Mouse (Mus musculus) liver, embryonic 12.5 days (tissue): Measurements from ENCODE around the gene Wsb1. TPM values are rescaled to one million over a fixed set of nuclear protein-coding genes. Genes with fewer than 3 reads are reported as not detected.
A peak's percentile ranks its signal among the peaks of the same experiment; 100 is the strongest.
"Not testable (repeated sequence)": the region's sequence is repeated elsewhere in the genome, so short reads cannot be mapped to it uniquely, and the experiment has no call there.

ENCODE experiments used
- ATAC-seq: fragments of 200-750 bp; cut with Nextera tagmentation; 2 replicates; pipeline ENCODE4 v1.8.0; 2017; ENCODE audit warnings: moderate number of reproducible peaks, mild to moderate bottlenecking, moderate library complexity
- H3K27ac ChIP-seq: fragments of 300-500 bp; sonication (generic); 2 replicates; pipeline ENCODE4 v1.5.1; 2016; ENCODE audit warnings: mild to moderate bottlenecking
- H3K27me3 ChIP-seq: fragments of 300-500 bp; sonication (generic); replicated peaks from 2 replicates; pipeline ENCODE4 v1.6.1; 2016; ENCODE audit warnings: mild to moderate bottlenecking, moderate library complexity
- H3K36me3 ChIP-seq: fragments of 300-500 bp; sonication (generic); 2 replicates; pipeline ENCODE4 v1.6.1; 2016; ENCODE audit warnings: mild to moderate bottlenecking, moderate library complexity
- H3K4me1 ChIP-seq: fragments of 300-500 bp; sonication (generic); 2 replicates; pipeline ENCODE4 v1.6.1; 2016
- H3K4me2 ChIP-seq: fragments of 300-500 bp; sonication (generic); 2 replicates; pipeline ENCODE4 v1.6.1; 2016; ENCODE audit warnings: mild to moderate bottlenecking, moderate library complexity
- H3K4me3 ChIP-seq: fragments of 300-500 bp; sonication (generic); 2 replicates; pipeline ENCODE4 v1.5.1; 2016; ENCODE audit warnings: mild to moderate bottlenecking, moderate library complexity
- H3K9ac ChIP-seq: fragments of 300-500 bp; sonication (generic); 2 replicates; pipeline ENCODE4 v1.6.1; 2016; ENCODE audit warnings: mild to moderate bottlenecking, moderate library complexity
- H3K9me3 ChIP-seq: fragments of 300-500 bp; sonication (generic); replicated peaks from 2 replicates; pipeline ENCODE4 v1.6.1; 2016; ENCODE audit warnings: mild to moderate bottlenecking, moderate library complexity
- WGBS: fragments of 180-500 bp; shearing (Covaris S2); methylation state at CpG from one replicate; pipeline ENCODE4 v1.1.7; 2016; ENCODE audit not compliant: insufficient replicate concordance; 5-methylcytosine and 5-hydroxymethylcytosine counted together
- polyA plus RNA-seq: library from polyadenylated mRNA; unstranded; fragments of >200 nt; fragmentation: Nextera tagmentation; extraction: Ambion mirVana; gene quantifications from 2 replicates; pipeline ENCODE4 v1.2.1, GENCODE M21; 2016

Gene Wsb1
- polyA plus RNA-seq, result 56.4 and 61.6 TPM in 2 replicates

GRCm38 (mm10) chr11:79254391-79255098 lies at the start of gene Wsb1:
Gene Wsb1 (minus strand): TSS chr11:79254671.
- Histone ChIP-seq H3K4me3 (peak within 1 kb of the TSS; percentile 94), H3K4me2 (peak within 1 kb of the TSS; percentile 97), H3K27ac (peak within 1 kb of the TSS; percentile 89), H3K36me3 (peaks cover 22% of the 10 kb centered on the region), H3K9ac (peak within 1 kb of the TSS; percentile 93), H3K4me1 (peaks cover 46% of the 10 kb centered on the region), H3K27me3 (peaks cover 8% of the 10 kb centered on the region), H3K9me3 (no peaks in the 10 kb centered on the region)
- 2% methylated on average over 50 of the region's 50 CpGs for WGBS
- peak; percentile 86 for ATAC-seq

GRCm38 (mm10) chr11:79304245-79304644 lies 49.8 kb upstream of the Wsb1 start:
- H3K4me2 ChIP-seq, H3K4me3 ChIP-seq, ATAC-seq, H3K27me3 ChIP-seq, H3K9me3 ChIP-seq, H3K36me3 ChIP-seq, H3K9ac ChIP-seq, H3K27ac ChIP-seq: not testable (repeated sequence)
- H3K4me1 ChIP-seq, result peaks cover 30% of the 10 kb centered on the region
- WGBS, result 33% methylated on average over 4 of the region's 4 CpGs

GRCm38 (mm10) chr11:79303109-79303508 lies 48.6 kb upstream of the Wsb1 start:
- Histone ChIP-seq H3K27me3 (no peaks in the 10 kb centered on the region), H3K9ac (no peak overlapping the region), H3K4me2 (no peak overlapping the region), H3K9me3 (no peaks in the 10 kb centered on the region), H3K4me1 (peaks cover 28% of the 10 kb centered on the region), H3K36me3 (no peaks in the 10 kb centered on the region), H3K27ac (no peak overlapping the region), H3K4me3 (no peak overlapping the region)
- ATAC-seq, result no peak
- WGBS, result 74% methylated on average over 6 of the region's 6 CpGs

GRCm38 (mm10) chr11:79299719-79300431 lies 45.4 kb upstream of the Wsb1 start:
- no peak overlapping the region for H3K9ac ChIP-seq
- ATAC-seq, result no peak

DNA sequence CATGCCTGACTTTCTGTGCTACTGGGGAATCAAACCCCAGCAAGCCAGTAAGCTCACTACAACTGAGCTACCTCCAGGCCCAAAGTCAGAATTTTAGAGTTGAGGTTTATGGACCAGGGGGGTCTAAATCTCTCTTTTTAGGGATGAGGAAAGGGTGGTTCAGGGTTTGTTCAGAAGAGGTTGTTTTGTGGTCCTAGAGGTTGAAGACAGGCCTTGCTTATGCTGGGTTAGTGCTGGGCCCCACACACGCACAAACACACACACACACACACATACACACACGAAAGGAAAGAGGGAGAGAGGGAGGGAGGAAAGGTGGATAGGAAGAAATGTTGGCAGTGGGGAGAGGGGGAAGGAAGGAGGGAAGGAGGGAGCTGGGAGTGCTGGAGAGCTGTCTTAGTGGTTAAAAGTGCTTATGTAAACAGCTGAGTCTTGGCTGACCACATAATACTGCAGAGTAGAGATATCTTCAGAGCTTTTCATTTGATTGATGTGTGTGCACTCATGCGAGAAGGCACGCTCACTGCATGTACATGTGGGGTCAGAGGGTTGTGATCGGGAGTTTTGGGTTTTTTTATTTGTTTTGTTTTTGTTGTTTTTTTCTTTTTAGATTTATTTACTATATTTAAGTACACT lies 42.5 kb upstream of the Wsb1 start, which contains the start of gene Gm9964:
Gene Gm9964 (minus strand): TSS at position 51 of the 636 bp plus-strand sequence.
- H3K9me3 ChIP-seq, result no peaks in the 10 kb centered on the region
- no peak for ATAC-seq
- no peak within 1 kb of the TSS for H3K27ac ChIP-seq
- H3K4me2 ChIP-seq, result no peak within 1 kb of the TSS
- no peak within 1 kb of the TSS for H3K9ac ChIP-seq
- 31% methylated on average over 5 of the region's 5 CpGs for WGBS
- H3K27me3 ChIP-seq, result no peaks in the 10 kb centered on the region
- no peak within 1 kb of the TSS for H3K4me3 ChIP-seq
- H3K36me3 ChIP-seq, result no peaks in the 10 kb centered on the region
- H3K4me1 ChIP-seq, result 0 out of 2 replicates have a peak, but pooled peaks cover 3% of the 10 kb centered on the region

More at GRCm38 (mm10) chr11:79299719-79300431, 45.4 kb upstream of the Wsb1 start:
- H3K4me3 ChIP-seq, result no peak overlapping the region
- no peak overlapping the region for H3K27ac ChIP-seq
- H3K4me2 ChIP-seq, result no peak overlapping the region
- no peaks in the 10 kb centered on the region for H3K27me3 ChIP-seq
- H3K36me3 ChIP-seq, result no peaks in the 10 kb centered on the region
- H3K4me1 ChIP-seq, result 0 out of 2 replicates have a peak, but pooled peaks cover 3% of the 10 kb centered on the region
- WGBS, result 59% methylated on average over 9 of the region's 9 CpGs
- H3K9me3 ChIP-seq, result no peaks in the 10 kb centered on the region

GRCm38 (mm10) chr11:79296167-79296566 lies 41.7 kb upstream of the Wsb1 start:
- Histone ChIP-seq H3K9ac (no peak overlapping the region), H3K4me3 (no peak overlapping the region), H3K4me1 (0 out of 2 replicates have a peak, but pooled peaks cover 3% of the 10 kb centered on the region), H3K27me3 (no peaks in the 10 kb centered on the region), H3K36me3 (no peaks in the 10 kb centered on the region), H3K9me3 (no peaks in the 10 kb centered on the region), H3K27ac (no peak overlapping the region), H3K4me2 (no peak overlapping the region)
- WGBS, result 14% methylated on average over 1 of the region's 1 CpGs
- no peak for ATAC-seq

- 30% methylated on average over 1 of the region's 1 CpGs for WGBS
- ATAC-seq, result no peak
- H3K4me1 ChIP-seq, result 0 out of 2 replicates have a peak, but pooled peaks cover 3% of the 10 kb centered on the region
- H3K9ac ChIP-seq, result no peak overlapping the region
- no peaks in the 10 kb centered on the region for H3K9me3 ChIP-seq
- H3K4me3 ChIP-seq, result no peak overlapping the region
- H3K27me3 ChIP-seq, result no peaks in the 10 kb centered on the region
- no peak overlapping the region for H3K4me2 ChIP-seq
- no peak overlapping the region for H3K27ac ChIP-seq
- no peaks in the 10 kb centered on the region for H3K36me3 ChIP-seq
Measured at GRCm38 (mm10) chr11:79293971-79294370, 39.5 kb upstream of the Wsb1 start.

GRCm38 (mm10) chr11:79293025-79293424 lies 38.6 kb upstream of the Wsb1 start:
- no peaks in the 10 kb centered on the region for H3K9me3 ChIP-seq
- no peak overlapping the region for H3K9ac ChIP-seq
- no peaks in the 10 kb centered on the region for H3K27me3 ChIP-seq
- H3K4me2 ChIP-seq, result no peak overlapping the region
- H3K4me3 ChIP-seq, result no peak overlapping the region
- H3K36me3 ChIP-seq, result no peaks in the 10 kb centered on the region
- no peak overlapping the region for H3K27ac ChIP-seq
- H3K4me1 ChIP-seq, result peaks cover 5% of the 10 kb centered on the region
- no peak for ATAC-seq
- WGBS, result 68% methylated on average over 3 of the region's 3 CpGs

GRCm38 (mm10) chr11:79292130-79292529 lies 37.7 kb upstream of the Wsb1 start:
- H3K27ac ChIP-seq, result no peak overlapping the region
- H3K36me3 ChIP-seq, result no peaks in the 10 kb centered on the region
- H3K9me3 ChIP-seq, result no peaks in the 10 kb centered on the region
- H3K4me3 ChIP-seq, result no peak overlapping the region
- WGBS, result 75% methylated on average over 3 of the region's 3 CpGs
- no peak for ATAC-seq
- H3K27me3 ChIP-seq, result no peaks in the 10 kb centered on the region
- H3K4me1 ChIP-seq, result peaks cover 14% of the 10 kb centered on the region
- H3K9ac ChIP-seq, result no peak overlapping the region
- H3K4me2 ChIP-seq, result no peak overlapping the region

- Histone ChIP-seq H3K9ac (no peak overlapping the region), H3K36me3 (no peaks in the 10 kb centered on the region), H3K4me2 (no peak overlapping the region), H3K4me3 (no peak overlapping the region), H3K27ac (no peak overlapping the region), H3K27me3 (no peaks in the 10 kb centered on the region), H3K4me1 (peaks cover 15% of the 10 kb centered on the region), H3K9me3 (no peaks in the 10 kb centered on the region)
- WGBS, result 45% methylated on average over 5 of the region's 5 CpGs
- ATAC-seq, result no peak
Measured at GRCm38 (mm10) chr11:79291651-79292050, 37.2 kb upstream of the Wsb1 start.

- Histone ChIP-seq H3K4me2 (no peak overlapping the region), H3K4me1 (peaks cover 24% of the 10 kb centered on the region), H3K9me3 (no peaks in the 10 kb centered on the region), H3K4me3 (no peak overlapping the region), H3K9ac (no peak overlapping the region), H3K27ac (no peak overlapping the region), H3K36me3 (no peaks in the 10 kb centered on the region), H3K27me3 (no peaks in the 10 kb centered on the region)
- 45% methylated on average over 2 of the region's 2 CpGs for WGBS
- no peak for ATAC-seq
Measured at GRCm38 (mm10) chr11:79290473-79290872, 36.0 kb upstream of the Wsb1 start.
